Mouse (Mus musculus): ENCODE measurements around the gene Avl9. TPM values are rescaled to one million over a fixed set of nuclear protein-coding genes. Genes with fewer than 3 reads are reported as not detected.

Avl9 gene
- 10.9 and 11.2 TPM in 2 replicates for polyA plus RNA-seq (2015; fragmentation: Nextera tagmentation; extraction: Ambion mirVana)

DNA sequence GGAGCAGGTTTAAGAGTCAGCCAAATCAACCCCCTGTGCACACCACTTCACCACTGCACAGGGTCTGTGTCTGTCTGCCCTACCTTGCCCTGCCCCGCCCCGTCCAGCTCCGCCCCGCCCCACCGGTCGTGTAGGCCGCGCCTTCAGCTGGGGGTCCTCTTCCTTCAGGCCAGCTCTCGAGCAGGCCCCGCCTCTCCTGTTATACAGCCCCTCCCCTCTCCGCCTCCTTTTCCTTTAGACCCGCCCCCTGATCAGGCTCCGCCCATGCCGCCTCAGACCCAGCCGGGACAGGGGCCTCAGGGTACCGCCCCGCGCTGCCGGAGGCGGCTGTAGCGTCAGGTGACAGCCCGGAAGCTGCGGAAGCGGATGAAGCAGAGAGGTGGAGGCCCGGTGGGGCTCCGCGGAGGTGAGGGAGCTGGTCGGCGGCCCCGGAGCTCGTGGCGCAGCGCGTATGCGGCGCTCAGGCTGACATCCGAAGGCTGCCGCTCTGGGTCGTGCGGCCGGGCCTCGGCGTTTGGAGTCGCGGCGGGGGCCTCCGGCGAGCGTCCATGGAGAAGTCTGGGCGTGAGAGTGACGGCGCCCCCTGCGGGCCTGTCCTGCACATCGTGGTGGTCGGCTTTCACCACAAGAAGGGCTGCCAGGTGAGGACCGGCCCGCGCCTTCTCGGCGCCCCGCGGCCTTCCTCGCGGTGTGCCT lies at the start of gene Avl9:
Avl9 (plus strand) TSS at position 326 of the 696 bp plus-strand sequence.
- Histone ChIP-seq H3K9ac (ENCODE audit: low read length) (peak within 1 kb of the TSS; percentile 84), H3K4me2 (ENCODE audit: low read depth, low read length) (peak within 1 kb of the TSS; percentile 80), H3K27me3 (ENCODE audit: control insufficient read depth, insufficient read depth, low read depth, low read length) (no peaks in the 10 kb centered on the region), H3K36me3 (ENCODE audit: control insufficient read depth, insufficient read depth, low read length) (no peaks in the 10 kb centered on the region), H3K27ac (ENCODE audit: low read length) (peak within 1 kb of the TSS; percentile 97), H3K9me3 (ENCODE audit: control insufficient read depth, low read length) (no peaks in the 10 kb centered on the region), H3K4me1 (replicated peaks; ENCODE audit: control insufficient read depth, insufficient read depth, low read length) (peaks cover 13% of the 10 kb centered on the region), H3K4me3 (ENCODE audit: low read length) (peak within 1 kb of the TSS; percentile 92)
- WGBS, result under 1% methylated on average over 64 of the region's 64 CpGs
- peak; percentile 99 for ATAC-seq (ENCODE audit: low read depth)

DNA sequence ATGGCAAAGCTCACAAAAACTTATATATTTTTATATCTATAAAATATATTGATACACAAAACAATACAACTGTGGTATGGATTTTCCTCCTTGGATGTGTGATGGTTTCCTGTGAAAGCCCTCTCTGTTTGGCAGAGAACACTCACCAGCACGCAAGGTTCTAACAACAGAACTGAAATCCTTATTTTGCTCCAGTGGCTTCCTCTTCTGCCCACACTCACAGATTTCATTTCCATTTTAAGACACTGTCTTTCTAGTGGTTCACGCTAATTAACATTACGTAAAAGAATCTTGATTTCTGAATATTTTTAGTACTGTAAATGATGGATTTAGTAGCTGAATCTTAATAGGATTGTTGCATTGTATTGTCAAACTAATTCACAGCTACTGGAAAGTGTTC lies 26.5 kb upstream of the Avl9 start:
- no peak overlapping the region for H3K9ac ChIP-seq (ENCODE audit: low read length)
- ATAC-seq (ENCODE audit: low read depth), result no peak
- H3K9me3 ChIP-seq (ENCODE audit: control insufficient read depth, low read length), result no peaks in the 10 kb centered on the region
- H3K27me3 ChIP-seq (ENCODE audit: control insufficient read depth, insufficient read depth, low read depth, low read length), result no peaks in the 10 kb centered on the region
- H3K27ac ChIP-seq (ENCODE audit: low read length), result no peak overlapping the region
- no peak overlapping the region for H3K4me3 ChIP-seq (ENCODE audit: low read length)
- WGBS, result 91% methylated on average over 3 of the region's 3 CpGs
- H3K4me2 ChIP-seq (ENCODE audit: low read depth, low read length), result no peak overlapping the region
- no peaks in the 10 kb centered on the region for H3K4me1 ChIP-seq (replicated peaks; ENCODE audit: control insufficient read depth, insufficient read depth, low read length)
- H3K36me3 ChIP-seq (ENCODE audit: control insufficient read depth, insufficient read depth, low read length), result no peaks in the 10 kb centered on the region

DNA sequence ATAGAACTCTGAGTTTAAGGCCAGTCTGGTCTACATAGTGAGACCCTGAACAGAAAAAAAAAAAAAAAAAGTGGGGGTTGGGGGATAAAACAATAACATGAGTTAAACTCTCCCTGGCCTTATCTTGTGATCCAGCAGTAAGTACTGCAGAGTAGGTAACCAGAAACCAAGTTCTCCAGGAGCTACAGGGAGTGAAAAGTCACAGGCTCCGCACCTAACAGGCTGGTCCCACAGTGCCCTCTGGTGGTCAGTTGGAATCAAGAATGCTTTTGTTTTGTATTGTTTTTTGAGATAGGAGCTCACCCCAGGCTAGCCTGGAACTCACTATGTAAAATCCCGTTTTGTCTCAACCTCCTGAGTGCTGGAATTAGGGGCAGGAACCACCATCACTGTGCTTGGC lies 23.5 kb upstream of the Avl9 start:
- ATAC-seq (ENCODE audit: low read depth), result peak; percentile 41; the same call in 1 of the 2 replicates
- WGBS, result 6% methylated on average over 2 of the region's 2 CpGs

DNA sequence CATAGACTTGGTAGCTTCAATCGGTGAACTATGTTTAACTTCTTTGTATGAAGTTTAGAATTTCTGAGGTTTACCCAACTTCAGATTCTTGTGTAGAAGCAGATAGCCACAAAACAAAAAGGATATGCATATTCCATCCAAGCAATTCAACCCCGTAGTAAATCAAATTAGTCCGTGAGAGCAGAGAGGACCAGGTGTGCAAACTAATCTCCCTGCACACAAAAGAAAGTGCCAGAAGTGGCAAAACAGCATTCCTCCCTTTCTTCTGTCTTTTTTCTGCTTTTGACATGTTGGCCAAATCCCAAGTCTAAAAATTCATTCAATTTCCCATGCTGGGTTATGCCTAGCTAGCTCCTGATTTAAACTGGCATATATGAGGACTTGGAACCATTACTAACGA lies 22.3 kb upstream of the Avl9 start:
- ATAC-seq (ENCODE audit: low read depth), result no peak
- 68% methylated on average over 4 of the region's 4 CpGs for WGBS

More for the DNA sequence above, 23.5 kb upstream of the Avl9 start:
- H3K27ac ChIP-seq (ENCODE audit: low read length), result no peak overlapping the region
- H3K4me3 ChIP-seq (ENCODE audit: low read length), result no peak overlapping the region
- no peak overlapping the region for H3K4me2 ChIP-seq (ENCODE audit: low read depth, low read length)
- H3K4me1 ChIP-seq (replicated peaks; ENCODE audit: control insufficient read depth, insufficient read depth, low read length), result no peaks in the 10 kb centered on the region
- no peaks in the 10 kb centered on the region for H3K27me3 ChIP-seq (ENCODE audit: control insufficient read depth, insufficient read depth, low read depth, low read length)
- H3K9ac ChIP-seq (ENCODE audit: low read length), result no peak overlapping the region
- H3K9me3 ChIP-seq (ENCODE audit: control insufficient read depth, low read length), result no peaks in the 10 kb centered on the region
- H3K36me3 ChIP-seq (ENCODE audit: control insufficient read depth, insufficient read depth, low read length), result no peaks in the 10 kb centered on the region

DNA sequence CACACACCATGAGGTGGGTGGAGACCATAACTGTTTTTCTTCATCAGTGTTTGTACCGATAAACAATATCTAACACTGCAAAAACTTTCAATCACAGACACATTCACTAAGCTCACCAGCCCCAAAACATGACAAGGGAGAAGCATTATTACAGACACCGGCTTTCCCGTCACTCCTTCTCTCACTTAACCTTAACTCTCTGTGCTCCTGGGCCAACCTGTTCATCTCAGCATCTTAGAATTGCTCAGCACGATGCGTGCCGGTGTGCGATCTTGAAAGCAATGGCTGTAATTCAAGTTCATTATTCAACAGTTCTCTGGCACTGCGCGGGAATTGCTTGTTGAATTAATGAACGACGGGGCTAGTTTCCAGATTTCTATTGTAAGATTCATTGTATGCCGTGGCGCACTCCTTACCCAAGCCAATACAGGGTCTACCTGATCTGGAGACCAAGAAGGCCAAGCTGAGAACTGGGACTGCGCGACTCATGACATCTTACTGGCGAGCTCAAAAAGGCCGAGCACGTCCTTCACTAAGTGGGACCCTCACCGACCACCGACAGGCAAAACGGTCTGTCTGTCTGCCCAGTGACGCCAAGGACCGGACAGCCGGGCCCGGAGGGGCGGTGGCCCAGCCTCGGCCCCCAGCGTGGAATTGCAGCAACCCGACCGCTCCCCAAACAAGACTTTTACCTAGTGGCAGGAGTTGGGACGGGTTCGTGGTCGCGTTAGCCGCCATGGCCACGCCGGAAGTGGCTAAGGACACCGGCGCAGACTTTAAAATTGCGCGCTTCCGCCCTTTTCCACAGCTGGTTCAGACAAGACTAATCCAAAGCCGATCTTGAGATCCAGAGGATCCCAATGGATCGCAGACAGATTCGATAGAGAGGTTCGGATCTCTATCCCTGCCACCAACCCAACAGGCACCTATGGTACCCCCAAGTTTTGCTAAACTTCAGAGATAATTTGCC lies 10.5 kb upstream of the Avl9 start, which contains the start of gene Lsm5:
Lsm5 (minus strand) TSS at position 780 of the 970 bp plus-strand sequence.
- no peaks in the 10 kb centered on the region for H3K9me3 ChIP-seq (ENCODE audit: control insufficient read depth, low read length)
- peak; percentile 92 for ATAC-seq (ENCODE audit: low read depth)
- no peaks in the 10 kb centered on the region for H3K36me3 ChIP-seq (ENCODE audit: control insufficient read depth, insufficient read depth, low read length)
- under 1% methylated on average over 46 of the region's 46 CpGs for WGBS
- H3K27ac ChIP-seq (ENCODE audit: low read length), result peak within 1 kb of the TSS; percentile 1; the same call in 1 of the 2 replicates
- peak within 1 kb of the TSS; percentile 82 for H3K9ac ChIP-seq (ENCODE audit: low read length)
- no peaks in the 10 kb centered on the region for H3K27me3 ChIP-seq (ENCODE audit: control insufficient read depth, insufficient read depth, low read depth, low read length)
- H3K4me1 ChIP-seq (replicated peaks; ENCODE audit: control insufficient read depth, insufficient read depth, low read length), result peaks cover 3% of the 10 kb centered on the region
- peak within 1 kb of the TSS; percentile 83 for H3K4me3 ChIP-seq (ENCODE audit: low read length)
- peak within 1 kb of the TSS; percentile 59 for H3K4me2 ChIP-seq (ENCODE audit: low read depth, low read length)

More for the DNA sequence above, 22.3 kb upstream of the Avl9 start:
- no peaks in the 10 kb centered on the region for H3K9me3 ChIP-seq (ENCODE audit: control insufficient read depth, low read length)
- H3K4me3 ChIP-seq (ENCODE audit: low read length), result no peak overlapping the region
- H3K36me3 ChIP-seq (ENCODE audit: control insufficient read depth, insufficient read depth, low read length), result no peaks in the 10 kb centered on the region
- H3K27me3 ChIP-seq (ENCODE audit: control insufficient read depth, insufficient read depth, low read depth, low read length), result no peaks in the 10 kb centered on the region
- no peak overlapping the region for H3K4me2 ChIP-seq (ENCODE audit: low read depth, low read length)
- H3K27ac ChIP-seq (ENCODE audit: low read length), result peak overlapping the region; percentile 30; the same call in 1 of the 2 replicates
- H3K9ac ChIP-seq (ENCODE audit: low read length), result no peak overlapping the region
- H3K4me1 ChIP-seq (replicated peaks; ENCODE audit: control insufficient read depth, insufficient read depth, low read length), result no peaks in the 10 kb centered on the region

DNA sequence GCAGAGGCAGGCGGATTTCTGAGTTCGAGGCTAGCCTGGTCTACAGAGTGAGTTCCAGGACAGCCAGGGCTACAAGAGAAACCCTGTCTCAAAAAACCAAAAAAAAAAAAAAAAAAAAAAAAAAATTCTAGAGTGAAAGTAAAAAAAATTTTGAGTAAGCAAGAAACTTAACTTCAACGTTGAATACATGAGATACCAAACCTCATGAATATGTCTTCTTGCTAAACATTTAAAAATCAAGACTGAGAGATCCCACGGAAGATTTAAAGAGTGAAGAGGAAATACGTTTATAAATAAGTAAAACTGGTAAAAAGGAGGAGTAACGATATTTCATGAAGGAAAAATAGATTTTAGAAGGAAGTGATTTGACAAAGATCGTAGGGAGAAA lies 519 bp upstream of the Avl9 start:
- H3K4me2 ChIP-seq (ENCODE audit: low read depth, low read length), result peak overlapping the region; percentile 80
- 0 out of 2 replicates have a peak overlapping the region, but pooled peaks have one; percentile 28 for H3K9ac ChIP-seq (ENCODE audit: low read length)
- peak overlapping the region; percentile 92 for H3K4me3 ChIP-seq (ENCODE audit: low read length)
- peaks cover 13% of the 10 kb centered on the region for H3K4me1 ChIP-seq (replicated peaks; ENCODE audit: control insufficient read depth, insufficient read depth, low read length)
- no peaks in the 10 kb centered on the region for H3K9me3 ChIP-seq (ENCODE audit: control insufficient read depth, low read length)
- H3K36me3 ChIP-seq (ENCODE audit: control insufficient read depth, insufficient read depth, low read length), result no peaks in the 10 kb centered on the region
- 40% methylated on average over 7 of the region's 7 CpGs for WGBS
- no peaks in the 10 kb centered on the region for H3K27me3 ChIP-seq (ENCODE audit: control insufficient read depth, insufficient read depth, low read depth, low read length)
- no peak for ATAC-seq (ENCODE audit: low read depth)
- no peak overlapping the region; the same call in 1 of the 2 replicates for H3K27ac ChIP-seq (ENCODE audit: low read length)

DNA sequence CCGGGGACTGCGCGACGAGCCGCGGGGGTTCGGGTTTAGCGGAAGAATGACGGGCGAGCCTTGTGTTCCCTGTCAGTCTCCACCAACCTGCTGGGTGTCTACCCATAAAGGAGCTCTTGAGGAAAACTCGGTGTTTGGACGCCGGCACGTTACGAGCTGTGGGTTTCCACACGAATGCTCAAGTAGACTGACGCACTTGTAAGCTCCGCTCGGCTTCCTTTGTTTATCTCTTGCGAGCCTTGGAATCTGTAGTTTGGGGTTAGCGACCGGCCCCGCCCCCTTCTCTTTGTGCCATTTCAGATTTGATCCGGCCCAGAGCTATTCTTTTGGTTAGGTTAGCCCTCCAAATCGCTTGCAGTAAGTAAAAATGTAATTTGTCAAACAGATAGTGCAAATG lies 569 bp downstream of the Avl9 start:
- H3K4me2 ChIP-seq (ENCODE audit: low read depth, low read length), result peak overlapping the region; percentile 80
- no peaks in the 10 kb centered on the region for H3K27me3 ChIP-seq (ENCODE audit: control insufficient read depth, insufficient read depth, low read depth, low read length)
- H3K9me3 ChIP-seq (ENCODE audit: control insufficient read depth, low read length), result no peaks in the 10 kb centered on the region
- peak overlapping the region; percentile 92 for H3K4me3 ChIP-seq (ENCODE audit: low read length)
- H3K36me3 ChIP-seq (ENCODE audit: control insufficient read depth, insufficient read depth, low read length), result no peaks in the 10 kb centered on the region
- no peak; the same call in none of the 2 replicates for ATAC-seq (ENCODE audit: low read depth)
- peak overlapping the region; percentile 97 for H3K27ac ChIP-seq (ENCODE audit: low read length)
- H3K4me1 ChIP-seq (replicated peaks; ENCODE audit: control insufficient read depth, insufficient read depth, low read length), result peaks cover 13% of the 10 kb centered on the region
- WGBS, result under 1% methylated on average over 25 of the region's 25 CpGs
- peak overlapping the region; percentile 84 for H3K9ac ChIP-seq (ENCODE audit: low read length)

DNA sequence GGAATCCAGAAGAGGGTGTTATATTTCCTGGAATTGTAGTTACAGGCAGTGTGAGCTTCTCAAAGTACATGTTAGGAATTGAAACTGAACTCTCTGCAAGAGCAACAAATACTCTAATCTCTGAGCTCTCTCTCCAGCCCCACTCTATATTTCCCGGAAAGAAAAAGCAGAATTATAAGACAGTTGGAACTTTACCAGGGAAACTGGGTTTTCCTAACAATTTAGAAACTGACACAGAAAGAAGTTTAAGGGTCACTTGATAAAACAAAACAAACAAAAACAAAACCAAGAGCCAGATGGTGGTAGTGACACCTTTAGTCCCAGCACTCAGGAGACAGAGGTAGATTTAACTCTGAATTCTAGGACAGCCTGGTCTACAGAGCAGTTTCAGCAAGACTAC lies 4.4 kb downstream of the Avl9 start:
- no peaks in the 10 kb centered on the region for H3K27me3 ChIP-seq (ENCODE audit: control insufficient read depth, insufficient read depth, low read depth, low read length)
- H3K9me3 ChIP-seq (ENCODE audit: control insufficient read depth, low read length), result no peaks in the 10 kb centered on the region
- WGBS, result 81% methylated on average over 1 of the region's 1 CpGs
- H3K4me2 ChIP-seq (ENCODE audit: low read depth, low read length), result no peak overlapping the region
- ATAC-seq (ENCODE audit: low read depth), result no peak
- no peak overlapping the region for H3K27ac ChIP-seq (ENCODE audit: low read length)
- H3K9ac ChIP-seq (ENCODE audit: low read length), result no peak overlapping the region
- H3K36me3 ChIP-seq (ENCODE audit: control insufficient read depth, insufficient read depth, low read length), result peaks cover 5% of the 10 kb centered on the region; the same call in 1 of the 2 replicates
- H3K4me3 ChIP-seq (ENCODE audit: low read length), result no peak overlapping the region
- H3K4me1 ChIP-seq (replicated peaks; ENCODE audit: control insufficient read depth, insufficient read depth, low read length), result peaks cover 17% of the 10 kb centered on the region

DNA sequence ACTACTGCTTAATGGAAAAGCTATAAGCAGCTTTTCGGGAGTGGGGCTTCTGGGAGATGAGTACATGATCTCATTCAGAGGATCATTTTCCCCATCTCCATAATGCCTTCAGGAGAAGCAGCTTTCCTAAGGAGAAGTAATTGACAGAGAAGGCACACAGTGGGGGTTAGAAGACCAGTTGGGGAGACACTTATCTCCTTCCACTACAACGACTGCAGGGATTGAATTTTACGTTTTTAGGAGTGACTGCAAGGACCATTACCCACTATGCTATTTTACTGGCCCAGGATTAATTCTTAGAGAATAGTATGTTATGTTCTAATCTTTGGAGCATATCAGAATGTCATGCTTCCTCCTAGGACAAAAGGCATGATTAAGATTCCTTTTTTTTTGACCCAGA lies 6.2 kb downstream of the Avl9 start:
- Histone ChIP-seq H3K27ac (ENCODE audit: low read length) (no peak overlapping the region), H3K27me3 (ENCODE audit: control insufficient read depth, insufficient read depth, low read depth, low read length) (no peaks in the 10 kb centered on the region), H3K9ac (ENCODE audit: low read length) (no peak overlapping the region), H3K9me3 (ENCODE audit: control insufficient read depth, low read length) (no peaks in the 10 kb centered on the region), H3K4me2 (ENCODE audit: low read depth, low read length) (no peak overlapping the region), H3K4me3 (ENCODE audit: low read length) (no peak overlapping the region), H3K36me3 (ENCODE audit: control insufficient read depth, insufficient read depth, low read length) (peaks cover 7% of the 10 kb centered on the region), H3K4me1 (replicated peaks; ENCODE audit: control insufficient read depth, insufficient read depth, low read length) (peaks cover 15% of the 10 kb centered on the region)
- no peak for ATAC-seq (ENCODE audit: low read depth)
- WGBS, result 65% methylated on average over 3 of the region's 3 CpGs
